Mouse (Mus musculus): ENCODE data around the gene Sez6l. TPM values are rescaled to one million over a fixed set of nuclear protein-coding genes. Genes with fewer than 3 reads are reported as not detected.

Gene Sez6l
- polyA plus RNA-seq (2017; shearing (Covaris generic)): not detected

GRCm38 (mm10) chr5:112576993-112577670, at the start of gene Sez6l:
Gene Sez6l, minus strand, starts transcription at chr5:112577185.

GRCm38 (mm10) chr5:112448747-112449440, 128.1 kb downstream of the Sez6l start, which contains the start of gene Gm6588:
Gene Gm6588, plus strand, starts transcription at chr5:112449426.

GRCm38 (mm10) chr5:112394779-112395443, 182.1 kb downstream of the Sez6l start, which contains the start of gene Asphd2:
Gene Asphd2, minus strand, starts transcription at chr5:112394866.

Other genes with a start within 250 kb of the Sez6l start
- 3.1 TPM for gene Srrd, start 234.1 kb downstream of the Sez6l start, polyA plus RNA-seq (2017; shearing (Covaris generic))
- gene Hps4, start 234.1 kb downstream of the Sez6l start, polyA plus RNA-seq (2017; shearing (Covaris generic)): 27.2 TPM
- gene Gm6583, start 221.2 kb downstream of the Sez6l start, polyA plus RNA-seq (2017; shearing (Covaris generic)): 0.36 TPM
- not detected for gene Asphd2, start 182.3 kb downstream of the Sez6l start, polyA plus RNA-seq (2017; shearing (Covaris generic))
- gene Gm6588, start 127.8 kb downstream of the Sez6l start, polyA plus RNA-seq (2017; shearing (Covaris generic)): not detected